Mouse (Mus musculus) C2C12 (cell line): ENCODE measurements around the gene Git2. TPM values are rescaled to one million over a fixed set of nuclear protein-coding genes. Genes with fewer than 3 reads are reported as not detected.
A peak's percentile ranks its signal among the peaks of the same experiment; 100 is the strongest.

Source experiments
- H3K27me3 ChIP-seq: one replicate; pipeline ENCODE4 v1.6.1; 2011; ENCODE audit not compliant: control insufficient read depth, insufficient read depth, insufficient read length
- H3K36me3 ChIP-seq: one replicate; pipeline ENCODE4 v1.6.1; 2011; ENCODE audit not compliant: control insufficient read depth, insufficient read depth
- H3K4me3 ChIP-seq: one replicate; pipeline ENCODE4 v1.5.1; 2011; ENCODE audit warnings: mild to moderate bottlenecking, control low read depth; ENCODE audit not compliant: poor library complexity, insufficient read depth, severe bottlenecking
- H3K79me2 ChIP-seq: one replicate; pipeline ENCODE4 v1.6.1; 2011; ENCODE audit not compliant: control insufficient read depth, insufficient read depth
- H3K79me3 ChIP-seq: one replicate; pipeline ENCODE4 v1.6.1; 2011; ENCODE audit warnings: low read depth, control low read depth
- H3ac ChIP-seq: one replicate; pipeline ENCODE3; 2011; ENCODE audit warnings: low read depth; ENCODE audit not compliant: control insufficient read depth, insufficient read length
- CEBPB ChIP-seq: IDR thresholded peaks from one replicate; pipeline ENCODE4 v1.6.1; 2011; ENCODE audit warnings: low read depth, mild to moderate bottlenecking, control low read depth, moderate library complexity
- CTCF ChIP-seq: IDR thresholded peaks from one replicate; pipeline ENCODE4 v1.5.1; 2011; ENCODE audit not compliant: control insufficient read depth, insufficient read depth, insufficient read length
- FOSL1 ChIP-seq: IDR thresholded peaks from one replicate; pipeline ENCODE4 v1.8.0; 2011; ENCODE audit warnings: mild to moderate bottlenecking, low read length; ENCODE audit not compliant: poor library complexity, insufficient read depth, severe bottlenecking
- MAX ChIP-seq: IDR thresholded peaks from one replicate; pipeline ENCODE4 v1.6.1; 2011; ENCODE audit warnings: mild to moderate bottlenecking, control low read depth
- MYOD1 ChIP-seq: IDR thresholded peaks from one replicate; pipeline ENCODE4 v1.6.1; 2011; ENCODE audit warnings: low read depth; ENCODE audit not compliant: control insufficient read depth, insufficient read length
- MYOG ChIP-seq: IDR thresholded peaks from one replicate; pipeline ENCODE4 v1.6.1; 2011; ENCODE audit not compliant: control insufficient read depth, insufficient read length; ENCODE audit errors: extremely low read depth
- USF1 ChIP-seq: IDR thresholded peaks from one replicate; pipeline ENCODE4 v1.6.1; 2011; ENCODE audit warnings: low read depth, mild to moderate bottlenecking, control low read depth, moderate library complexity
- long read RNA-seq, 2 experiments: library from polyadenylated mRNA; unstranded; transcript quantifications; one replicate each; pipeline ENCODE4 v2.0.0; 2019 to 2020
- polyA plus RNA-seq: library from polyadenylated mRNA; unstranded; fragments of >200 nt; fragmentation: generic; extraction: Trizol; gene quantifications from one replicate; pipeline ENCODE4 v1.2.1, GENCODE M21; 2012; ENCODE audit warnings: missing spikeins

Gene Git2
- 19.5 TPM for polyA plus RNA-seq
- long read RNA-seq, experiment 1, full-length matches to known transcripts, result 6 of 40 reads
- long read RNA-seq, experiment 1, partial matches to known transcripts, result 1 of 40 reads
- long read RNA-seq, experiment 1, other reads (novel, unspliced or antisense), result 33 of 40 reads
- long read RNA-seq, experiment 2, full-length matches to known transcripts, result 28 of 87 reads
- long read RNA-seq, experiment 2, partial matches to known transcripts, result 2 of 87 reads
- long read RNA-seq, experiment 2, other reads (novel, unspliced or antisense), result 57 of 87 reads

GRCm38 (mm10) chr5:114775056-114775979 lies at the start of gene Git2:
Gene Git2 (minus strand): TSS chr5:114775517.
- Histone ChIP-seq H3ac (peak within 1 kb of the TSS; percentile 92), H3K36me3 (no peaks in the 10 kb centered on the region), H3K79me3 (peaks cover 37% of the 10 kb centered on the region), H3K79me2 (peaks cover 79% of the 10 kb centered on the region), H3K4me3 (peak within 1 kb of the TSS; percentile 89), H3K27me3 (no peaks in the 10 kb centered on the region)
- peak; percentile 15 for TF ChIP-seq CEBPB
- TF ChIP-seq MYOG, result no peak

GRCm38 (mm10) chr5:114824197-114824596 lies 48.9 kb upstream of the Git2 start:
- TF ChIP-seq CTCF, result peak; percentile 50
- no peak for TF ChIP-seq MAX
- Histone ChIP-seq H3K79me2 (no peaks in the 10 kb centered on the region), H3ac (no peak overlapping the region), H3K36me3 (no peaks in the 10 kb centered on the region), H3K4me3 (no peak overlapping the region), H3K27me3 (no peaks in the 10 kb centered on the region), H3K79me3 (no peaks in the 10 kb centered on the region)

- TF ChIP-seq MAX (no peak), CTCF (no peak), CEBPB (no peak), MYOD1 (no peak), MYOG (no peak), FOSL1 (no peak), USF1 (no peak)
- Histone ChIP-seq H3K79me3 (no peaks in the 10 kb centered on the region), H3K36me3 (no peaks in the 10 kb centered on the region)
These were observed 47.7 kb upstream of the Git2 start, which contains the start of gene 1500011B03Rik for GRCm38 (mm10) chr5:114822796-114823688. Gene 1500011B03Rik (minus strand): TSS chr5:114823468.

GRCm38 (mm10) chr5:114818124-114818523 lies 42.8 kb upstream of the Git2 start:
- H3K4me3 ChIP-seq, result no peak overlapping the region
- no peak for TF ChIP-seq MAX
- TF ChIP-seq MYOD1, result no peak
- TF ChIP-seq USF1, result no peak
- TF ChIP-seq CEBPB, result no peak
- TF ChIP-seq CTCF, result no peak
- no peak for TF ChIP-seq FOSL1
- TF ChIP-seq MYOG, result no peak

More at GRCm38 (mm10) chr5:114822796-114823688, 47.7 kb upstream of the Git2 start, which contains the start of gene 1500011B03Rik:
- Histone ChIP-seq H3K4me3 (peak within 1 kb of the TSS; percentile 14), H3K79me2 (no peaks in the 10 kb centered on the region), H3K27me3 (no peaks in the 10 kb centered on the region), H3ac (no peak within 1 kb of the TSS)

GRCm38 (mm10) chr5:114816599-114816998 lies 41.3 kb upstream of the Git2 start:
- no peak overlapping the region for H3K4me3 ChIP-seq
- no peaks in the 10 kb centered on the region for H3K27me3 ChIP-seq
- peaks cover 19% of the 10 kb centered on the region for H3K79me2 ChIP-seq
- TF ChIP-seq MAX (no peak), CTCF (no peak), MYOG (no peak), FOSL1 (no peak)
- no peak overlapping the region for H3ac ChIP-seq
- peaks cover 3% of the 10 kb centered on the region for H3K79me3 ChIP-seq
- no peaks in the 10 kb centered on the region for H3K36me3 ChIP-seq

More at GRCm38 (mm10) chr5:114818124-114818523, 42.8 kb upstream of the Git2 start:
- H3K79me3 ChIP-seq, result no peaks in the 10 kb centered on the region
- H3K27me3 ChIP-seq, result no peaks in the 10 kb centered on the region
- peaks cover 4% of the 10 kb centered on the region for H3K79me2 ChIP-seq
- H3ac ChIP-seq, result no peak overlapping the region
- no peaks in the 10 kb centered on the region for H3K36me3 ChIP-seq
